Mouse (Mus musculus) kidney, adult 9 months (tissue): ENCODE measurements at regions not wholly inside any gene's neighbourhood (a gene's known extent, or its start where the extent isn't known, plus 50 kb on each side); places are given as distances from the start of the nearest gene placed in this dataset.
A peak's percentile ranks its signal among the peaks of the same experiment; 100 is the strongest.

Source experiments
- DNase-seq: peaks from one replicate; pipeline ENCODE4 v3.0.0; 2022

- peak; percentile 20 for DNase-seq
These were observed 136.3 kb upstream of the Rnf219 start for GRCm38 (mm10) chr14:104658751-104659150.

DNA sequence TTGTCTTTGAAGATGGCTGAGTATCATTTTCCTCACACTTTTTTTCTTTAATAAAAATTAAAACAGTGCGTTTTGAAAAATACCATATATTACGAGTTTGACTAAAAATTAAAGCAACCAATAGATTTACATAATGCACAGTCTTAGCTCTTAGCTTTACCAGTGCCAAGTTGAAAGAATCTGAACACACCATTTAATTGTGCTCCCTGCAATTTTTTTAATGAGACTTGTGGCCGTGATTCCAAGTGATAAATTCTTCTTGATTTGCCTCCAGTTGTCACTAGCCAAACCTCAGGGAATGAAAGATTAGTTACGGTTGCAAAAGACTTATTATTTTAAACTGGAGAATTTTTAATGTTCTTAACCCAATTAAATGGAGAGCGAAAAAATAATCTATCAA is 127.5 kb upstream of the Rnf219 start:
- DNase-seq: no peak

- DNase-seq: no peak
These were observed 122.2 kb upstream of the Rnf219 start for GRCm38 (mm10) chr14:104644626-104645025.

- DNase-seq: no peak
These were observed 120.3 kb upstream of the Rnf219 start for GRCm38 (mm10) chr14:104642783-104643182.

DNA sequence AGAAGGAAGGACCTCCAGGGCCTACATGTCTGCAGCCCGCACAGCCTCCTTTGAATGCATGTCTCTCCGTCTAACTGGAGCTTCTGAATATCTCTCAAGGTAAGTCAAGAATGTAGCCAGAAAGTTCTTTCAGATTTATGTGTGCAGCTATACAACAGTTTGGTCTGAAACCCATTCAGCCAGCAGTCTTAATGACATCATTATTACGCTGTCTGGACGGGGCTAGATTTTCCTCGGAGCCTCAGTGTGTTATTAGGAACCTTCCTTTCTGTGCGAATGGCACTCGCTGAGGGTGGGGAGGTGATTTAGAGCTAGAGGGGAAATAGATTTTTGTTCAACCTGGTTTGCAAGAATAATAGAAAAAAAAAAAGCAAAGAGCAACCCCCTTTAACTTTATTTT is 116.9 kb upstream of the Rnf219 start:
- DNase-seq: no peak

DNA sequence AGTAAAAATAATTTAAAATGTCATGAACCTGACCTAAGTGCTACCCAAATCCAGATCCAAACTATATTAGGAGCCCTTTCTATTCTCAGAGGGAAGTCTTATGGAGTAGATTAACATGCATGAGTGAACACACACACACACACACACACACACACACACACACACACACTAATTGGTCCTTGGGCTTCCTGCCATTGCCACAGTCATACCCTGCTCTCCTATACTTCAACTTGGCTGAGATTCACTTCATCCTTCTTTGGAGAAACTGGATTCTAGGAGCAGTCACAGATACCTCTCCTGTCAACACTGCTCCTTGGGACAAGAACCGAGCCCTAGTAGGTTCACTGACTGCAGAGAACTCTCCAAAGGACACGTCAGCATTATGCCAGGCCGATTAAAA is 89.0 kb upstream of the Rnf219 start:
- no peak for DNase-seq

DNA sequence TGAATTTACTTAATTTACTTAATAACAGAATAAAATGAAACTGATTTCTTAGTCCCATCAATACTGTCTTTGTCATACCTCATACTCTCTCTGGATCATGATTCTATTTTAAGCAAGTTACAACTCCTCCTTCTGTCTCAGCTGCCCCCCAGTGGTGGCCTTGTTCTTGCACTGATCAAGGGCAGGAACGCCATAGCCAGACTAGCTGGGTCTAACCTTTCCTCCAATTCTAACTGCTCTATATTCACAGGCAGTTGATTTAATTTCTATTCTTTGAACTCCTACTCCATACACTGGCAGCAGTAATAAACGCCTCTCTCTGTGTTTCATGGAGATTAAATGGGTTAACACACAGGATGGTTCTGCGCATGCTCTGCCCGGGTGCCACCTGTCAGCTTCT is 87.9 kb upstream of the Rnf219 start:
- peak; percentile 10 for DNase-seq

DNA sequence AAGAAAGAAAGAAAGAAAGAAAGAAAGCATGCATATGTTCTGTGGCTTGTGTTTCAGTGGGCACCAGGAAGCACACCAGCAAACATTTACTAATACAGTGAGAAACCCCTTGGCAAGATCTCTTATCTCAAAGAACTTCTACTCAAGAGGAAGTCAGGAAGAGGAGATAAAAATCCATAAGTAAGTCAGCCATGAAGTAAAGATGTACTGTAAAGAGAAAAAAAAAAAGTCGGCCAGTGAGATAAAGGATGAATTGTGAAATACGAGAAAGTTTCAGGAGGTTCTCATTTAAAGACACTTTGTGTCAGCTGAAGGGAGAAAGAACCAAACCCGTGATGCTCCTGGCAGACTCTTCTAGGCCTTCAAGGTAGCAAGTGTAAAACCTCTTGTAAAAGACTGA is 72.4 kb upstream of the Rnf219 start:
- no peak for DNase-seq
